16 mouse cellular contexts compared by ENCODE assay signal in genomic region chr5:72175050-72175449, GRCm38 (mm10). TPM values are rescaled to one million over a fixed set of nuclear protein-coding genes. Genes with fewer than 3 reads are reported as not detected.
DNase-seq lines count a peak whose midpoint lies in the region; ATAC-seq and TF ChIP-seq lines count a peak whose summit lies in the region.
"Had no signal": no experiment of that assay in that cellular context is flagged by ENCODE, and none has a peak within 500 bp of the region (broad histone marks: within the 10 kb centered on the region; RNA-seq: fewer than 3 reads in every experiment).

No protein-coding gene starts in this region.

- no peak for ATAC-seq in forebrain, embryonic 12.5 days (ENCODE audit: low FRiP score)
- no peak for ATAC-seq in forebrain, embryonic 16.5 days
- ATAC-seq in lung, embryonic 15.5 days (ENCODE audit: borderline replicate concordance, extremely low read depth, low FRiP score, low TSS enrichment): no peak
- no peak for ATAC-seq in hindbrain, postnatal 0 days
- ATAC-seq in midbrain, postnatal 0 days (ENCODE audit: low FRiP score): no peak
- no peak for ATAC-seq in megakaryocyte progenitor cell, adult 5-6 weeks (replicated peaks; ENCODE audit: poor library complexity)

- WGBS in forebrain, embryonic 12.5 days: 61% methylated on average over 4 of the region's 4 CpGs
- WGBS in forebrain, embryonic 16.5 days: 65% methylated on average over 4 of the region's 4 CpGs
- WGBS in lung, embryonic 15.5 days: 74% methylated on average over 4 of the region's 4 CpGs
- 72% methylated on average over 4 of the region's 4 CpGs for WGBS in hindbrain, postnatal 0 days
- WGBS in midbrain, postnatal 0 days: 37% methylated on average over 4 of the region's 4 CpGs

- no peaks in the 10 kb centered on the region for H3K36me3 ChIP-seq in forebrain, embryonic 12.5 days (replicated peaks)
- H3K36me3 ChIP-seq in forebrain, embryonic 16.5 days (ENCODE audit: control insufficient read depth, insufficient read depth): no peaks in the 10 kb centered on the region
- H3K36me3 ChIP-seq in lung, embryonic 15.5 days: no peaks in the 10 kb centered on the region
- no peaks in the 10 kb centered on the region for H3K36me3 ChIP-seq in hindbrain, postnatal 0 days (ENCODE audit: insufficient read depth, low read length)
- no peaks in the 10 kb centered on the region for H3K36me3 ChIP-seq in midbrain, postnatal 0 days (ENCODE audit: insufficient read depth, low read length)

- no peaks in the 10 kb centered on the region for H3K27me3 ChIP-seq in forebrain, embryonic 12.5 days
- H3K27me3 ChIP-seq in forebrain, embryonic 16.5 days (replicated peaks; ENCODE audit: control insufficient read depth, insufficient read depth, low read length): no peaks in the 10 kb centered on the region
- no peaks in the 10 kb centered on the region for H3K27me3 ChIP-seq in lung, embryonic 15.5 days
- no peaks in the 10 kb centered on the region for H3K27me3 ChIP-seq in hindbrain, postnatal 0 days (ENCODE audit: insufficient read depth, low read length)
- H3K27me3 ChIP-seq in midbrain, postnatal 0 days (ENCODE audit: insufficient read depth, low read length): no peaks in the 10 kb centered on the region

- H3K4me2 ChIP-seq in forebrain, embryonic 12.5 days: peak overlapping the region; percentile 22
- no peak overlapping the region for H3K4me2 ChIP-seq in forebrain, embryonic 16.5 days (ENCODE audit: low read length)
- H3K4me2 ChIP-seq in lung, embryonic 15.5 days: 0 out of 2 replicates have a peak overlapping the region, but pooled peaks have one; percentile 12
- peak overlapping the region; percentile 38 for H3K4me2 ChIP-seq in hindbrain, postnatal 0 days (ENCODE audit: low read depth, low read length)
- 0 out of 2 replicates have a peak overlapping the region, but pooled peaks have one; percentile 33 for H3K4me2 ChIP-seq in midbrain, postnatal 0 days (ENCODE audit: low read depth, low read length, poor library complexity, severe bottlenecking)

- H3K4me1 ChIP-seq in forebrain, embryonic 12.5 days: no peaks in the 10 kb centered on the region; the same call in 1 of the 2 replicates
- 0 out of 2 replicates have a peak, but pooled peaks cover 2% of the 10 kb centered on the region for H3K4me1 ChIP-seq in forebrain, embryonic 16.5 days (replicated peaks; ENCODE audit: control insufficient read depth, insufficient read depth, low read length)
- H3K4me1 ChIP-seq in lung, embryonic 15.5 days: no peaks in the 10 kb centered on the region
- no peaks in the 10 kb centered on the region for H3K4me1 ChIP-seq in hindbrain, postnatal 0 days (ENCODE audit: insufficient read depth, low read length)
- no peaks in the 10 kb centered on the region for H3K4me1 ChIP-seq in midbrain, postnatal 0 days (ENCODE audit: insufficient read depth, low read length)

- no peaks in the 10 kb centered on the region for H3K9me3 ChIP-seq in forebrain, embryonic 12.5 days
- no peaks in the 10 kb centered on the region for H3K9me3 ChIP-seq in forebrain, embryonic 16.5 days (ENCODE audit: control insufficient read depth, low read length)
- no peaks in the 10 kb centered on the region for H3K9me3 ChIP-seq in lung, embryonic 15.5 days
- no peaks in the 10 kb centered on the region for H3K9me3 ChIP-seq in hindbrain, postnatal 0 days (ENCODE audit: low read length)
- H3K9me3 ChIP-seq in midbrain, postnatal 0 days (ENCODE audit: low read length): no peaks in the 10 kb centered on the region

- peak overlapping the region; percentile 53; the same call in 1 of the 2 replicates for H3K27ac ChIP-seq in forebrain, embryonic 12.5 days
- no peak overlapping the region for H3K27ac ChIP-seq in forebrain, embryonic 16.5 days (ENCODE audit: low read length)
- H3K27ac ChIP-seq in lung, embryonic 15.5 days: no peak overlapping the region
- H3K27ac ChIP-seq in hindbrain, postnatal 0 days: no peak overlapping the region
- H3K27ac ChIP-seq in midbrain, postnatal 0 days (ENCODE audit: low read depth, low read length): no peak overlapping the region

- no peak for DNase-seq in lung, adult 18-20 months
- no peak for DNase-seq in hindbrain, postnatal 0 days (ENCODE audit: low spot score)
- DNase-seq in midbrain, postnatal 0 days (ENCODE audit: low spot score): no peak
- DNase-seq in layer of hippocampus, postnatal 25 days (ENCODE audit: extremely low spot score in 1 of 2, low spot score in 1 of 2): no peak
- DNase-seq: adrenal gland, adult 8-10 months; cerebellum, adult 8-10 months; gastrocnemius, postnatal 14 days; kidney, adult 11 months; kidney, postnatal 4 days; liver; right cerebral cortex, postnatal 14 days had no signal

- H3K4me3 ChIP-seq in forebrain, embryonic 12.5 days (replicated peaks): no peak overlapping the region; the same call in 1 of the 2 replicates
- H3K4me3 ChIP-seq in forebrain, embryonic 16.5 days (replicated peaks; ENCODE audit: low read length): no peak overlapping the region
- H3K4me3 ChIP-seq in lung, embryonic 15.5 days: no peak overlapping the region
- H3K4me3 ChIP-seq in hindbrain, postnatal 0 days (ENCODE audit: low read length): no peak overlapping the region
- H3K4me3 ChIP-seq in midbrain, postnatal 0 days (ENCODE audit: low read depth, low read length): no peak overlapping the region

- no peak for TF ChIP-seq CTCF in hindbrain, postnatal 0 days (IDR thresholded peaks at IDR 0.05; ENCODE audit: low read depth)
- TF ChIP-seq CTCF in midbrain, postnatal 0 days (IDR thresholded peaks at IDR 0.05): no peak

- H3K9ac ChIP-seq in forebrain, embryonic 12.5 days: no peak overlapping the region
- H3K9ac ChIP-seq in forebrain, embryonic 16.5 days (replicated peaks; ENCODE audit: low read depth, low read length): no peak overlapping the region
- no peak overlapping the region for H3K9ac ChIP-seq in lung, embryonic 15.5 days
- H3K9ac ChIP-seq in hindbrain, postnatal 0 days (replicated peaks; ENCODE audit: low read length): no peak overlapping the region
- no peak overlapping the region for H3K9ac ChIP-seq in midbrain, postnatal 0 days (replicated peaks; ENCODE audit: low read length, poor library complexity, severe bottlenecking)
- H3K9ac ChIP-seq: lung, embryonic 14.5 days had no signal

RNA-seq across cellular contexts. Expression of gene Commd8, which starts 7.1 kb away (rescaled TPM):
- 151 and 157 TPM in 2 replicates for polyA plus RNA-seq in forebrain, embryonic 12.5 days (2016; fragmentation: Nextera tagmentation; extraction: Ambion mirVana)
- 146 and 163 TPM in 2 replicates for polyA plus RNA-seq in forebrain, embryonic 16.5 days (2015; fragmentation: Nextera tagmentation; extraction: Ambion mirVana)
- 131 and 134 TPM in 2 replicates for polyA plus RNA-seq in lung, embryonic 15.5 days (2015; fragmentation: Nextera tagmentation; extraction: Ambion mirVana)
- 22.4 and 22.8 TPM in 2 replicates for total RNA-seq in hindbrain, postnatal 0 days (2014; rRNA removed)
- 149 and 166 TPM in 2 replicates for polyA plus RNA-seq in hindbrain, postnatal 0 days (2015; fragmentation: Nextera tagmentation; extraction: Ambion mirVana)
- total RNA-seq in midbrain, postnatal 0 days (2014; rRNA removed): 23.9 and 34.0 TPM in 2 replicates
- 146 and 151 TPM in 2 replicates for polyA plus RNA-seq in midbrain, postnatal 0 days (2015; fragmentation: Nextera tagmentation; extraction: Ambion mirVana)
- total RNA-seq in megakaryocyte progenitor cell, adult 5-6 weeks (2015): 124 and 140 TPM in 2 replicates
- 72.1 and 74.5 TPM in 2 replicates for total RNA-seq in megakaryocyte progenitor cell, adult 5-6 weeks (2017)
- total RNA-seq in layer of hippocampus, postnatal 25 days (2021): 100 to 1,000 TPM; 104 to 116 TPM
